Mouse (Mus musculus): ENCODE measurements around the gene Adpgk. TPM values are rescaled to one million over a fixed set of nuclear protein-coding genes. Genes with fewer than 3 reads are reported as not detected.

Adpgk gene
- total and polyA plus RNA-seq, 3 experiments, result 26.2 to 29.8 TPM; not detected in 1

DNA sequence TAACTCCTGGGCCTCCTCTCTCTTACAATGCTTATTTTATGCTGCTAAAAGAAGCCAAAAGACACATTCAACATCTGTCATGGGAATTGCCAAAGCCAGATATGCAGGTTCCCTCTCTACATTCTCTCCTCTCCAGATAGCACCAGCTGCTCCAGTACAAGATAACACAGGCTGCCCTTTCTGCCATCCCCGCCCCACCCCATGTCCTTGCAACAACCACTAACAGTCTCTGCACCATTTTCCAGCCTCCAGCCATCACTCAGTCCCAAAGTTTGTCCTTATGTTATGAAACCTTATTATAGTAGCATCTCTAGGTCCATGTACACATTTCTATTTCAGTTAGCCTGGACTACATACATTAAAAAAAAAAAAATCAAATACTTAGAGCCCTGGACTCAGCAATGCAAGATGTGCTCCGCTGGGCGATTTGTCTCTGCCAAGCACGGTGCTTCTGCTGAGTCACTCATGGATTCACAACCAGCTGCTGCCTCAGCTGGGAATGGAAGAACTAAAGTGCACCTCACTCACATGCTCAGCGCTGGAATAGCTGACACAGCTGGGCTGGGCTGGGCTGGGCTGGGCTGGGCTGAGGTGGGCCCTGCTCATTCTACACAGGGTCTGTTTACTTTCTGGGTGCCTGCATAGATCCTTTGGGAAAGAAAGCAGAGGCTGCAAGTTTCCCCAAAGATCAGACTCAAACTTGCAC, 36.5 kb upstream of the Adpgk start:
- no peaks in the 10 kb centered on the region for H3K79me2 ChIP-seq (ENCODE audit: control insufficient read depth, insufficient read depth, low read length, poor library complexity)
- no peak for DNase-seq (ENCODE audit: low read depth, low spot score)
- peaks cover 3 to 14% of the 10 kb centered on the region in 2 experiments for H3K27me3 ChIP-seq (ENCODE audit: control insufficient read depth in 1 of 2, insufficient read depth in 2 of 2, low read length in 2 of 2)
- no peak overlapping the region for H3K4me3 ChIP-seq (ENCODE audit: control insufficient read depth in 1 of 2, insufficient read depth in 1 of 2, low read depth in 2 of 2, low read length in 2 of 2)
- H3K36me3 ChIP-seq (ENCODE audit: control insufficient read depth in 1 of 2, insufficient read depth in 2 of 2, low read length in 2 of 2), result no peaks in the 10 kb centered on the region
- no peak overlapping the region for H3K27ac ChIP-seq (ENCODE audit: control insufficient read depth, low read depth, low read length)
- TF ChIP-seq MEF2A (IDR thresholded peaks at IDR 0.05; ENCODE audit: extremely low read depth, insufficient replicate concordance, low read depth, low read length, poor library complexity, severe bottlenecking) (no peak), POLR2AphosphoS2 (IDR thresholded peaks at IDR 0.05; ENCODE audit: low read length) (no peak), CHD1 (IDR thresholded peaks at IDR 0.05; ENCODE audit: low read depth, low read length) (no peak), KAT2A (conservative IDR thresholded peaks at IDR 0.05; ENCODE audit: low read depth, low read length) (no peak), ZMIZ1 (IDR thresholded peaks at IDR 0.05; ENCODE audit: low read depth, low read length) (no peak), CHD2 (IDR thresholded peaks at IDR 0.05; ENCODE audit: low read length) (no peak), USF2 (IDR thresholded peaks at IDR 0.05; ENCODE audit: borderline replicate concordance in 1 of 2, insufficient read depth in 1 of 2, low read depth in 1 of 2, low read length in 2 of 2) (no peak), TCF12 (IDR thresholded peaks at IDR 0.05; ENCODE audit: low read depth, low read length) (no peak), MAX (IDR thresholded peaks at IDR 0.05; ENCODE audit: low read length) (no peak), SIN3A (IDR thresholded peaks at IDR 0.05; ENCODE audit: low read length) (no peak), GABPA (IDR thresholded peaks at IDR 0.05; ENCODE audit: low read depth, low read length) (no peak), HCFC1 (IDR thresholded peaks at IDR 0.05; ENCODE audit: low read depth, low read length) (no peak)
- no peaks in the 10 kb centered on the region for H3K9me3 ChIP-seq (replicated peaks; ENCODE audit: insufficient read depth, low read length)
- no peaks in the 10 kb centered on the region for H3K4me1 ChIP-seq (ENCODE audit: control insufficient read depth in 1 of 2, insufficient read depth in 2 of 2, low read length in 2 of 2)
- H3K9ac ChIP-seq (ENCODE audit: control insufficient read depth, low read depth, low read length, poor library complexity, severe bottlenecking), result no peak overlapping the region

DNA sequence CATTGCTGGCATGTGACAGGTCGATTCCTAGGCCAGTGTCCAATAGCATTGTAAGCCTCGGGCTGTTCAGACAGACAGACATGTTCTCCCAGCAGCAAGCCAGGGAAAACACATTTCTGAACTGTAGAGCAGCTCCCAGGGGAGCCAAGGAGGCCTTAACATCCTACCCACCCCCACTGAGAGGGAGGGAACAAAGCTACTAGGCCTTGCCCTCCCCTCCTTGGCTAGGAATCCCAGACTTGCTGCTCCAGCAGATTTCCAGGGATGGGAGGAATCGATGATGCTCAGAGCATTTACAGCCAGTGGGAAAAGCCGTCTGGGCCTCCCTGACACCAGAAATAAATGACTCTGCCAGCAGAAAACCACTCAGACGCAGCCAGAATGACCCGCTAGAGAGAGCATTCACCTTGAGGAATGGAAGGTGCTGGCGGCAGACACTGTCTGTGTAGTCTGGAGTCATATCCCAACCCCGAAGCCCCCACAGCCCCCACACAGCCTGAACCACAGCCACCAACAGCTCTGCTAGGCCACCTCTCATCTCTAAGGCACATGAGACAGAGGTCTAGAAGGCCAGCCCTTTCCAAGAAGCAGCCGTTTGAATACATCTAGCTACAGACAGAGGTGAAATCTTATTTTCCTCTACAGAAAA, 31.4 kb upstream of the Adpgk start:
- H3K36me3 ChIP-seq (ENCODE audit: control insufficient read depth in 1 of 2, insufficient read depth in 2 of 2, low read length in 2 of 2), result no peaks in the 10 kb centered on the region
- H3K4me1 ChIP-seq (ENCODE audit: control insufficient read depth in 1 of 2, insufficient read depth in 2 of 2, low read length in 2 of 2), result no peaks in the 10 kb centered on the region
- no peak for DNase-seq (ENCODE audit: low read depth, low spot score)
- no peak overlapping the region for H3K4me3 ChIP-seq (ENCODE audit: control insufficient read depth in 1 of 2, insufficient read depth in 1 of 2, low read depth in 2 of 2, low read length in 2 of 2)
- no peaks in the 10 kb centered on the region for H3K79me2 ChIP-seq (ENCODE audit: control insufficient read depth, insufficient read depth, low read length, poor library complexity)
- TF ChIP-seq SIN3A (IDR thresholded peaks at IDR 0.05; ENCODE audit: low read length), result no peak
- TF ChIP-seq MAX (IDR thresholded peaks at IDR 0.05; ENCODE audit: low read length), result no peak
- TF ChIP-seq CHD1 (IDR thresholded peaks at IDR 0.05; ENCODE audit: low read depth, low read length), result no peak
- TF ChIP-seq MAFK (IDR thresholded peaks at IDR 0.05; ENCODE audit: borderline replicate concordance, low read depth, low read length), result no peak
- TF ChIP-seq ZNF384 (IDR thresholded peaks at IDR 0.05; ENCODE audit: low read depth, low read length), result no peak
- no peak for TF ChIP-seq POLR2AphosphoS2 (IDR thresholded peaks at IDR 0.05; ENCODE audit: low read length)
- peaks cover 6 to 17% of the 10 kb centered on the region in 2 experiments for H3K27me3 ChIP-seq (ENCODE audit: control insufficient read depth in 1 of 2, insufficient read depth in 2 of 2, low read length in 2 of 2)
- no peaks in the 10 kb centered on the region for H3K9me3 ChIP-seq (replicated peaks; ENCODE audit: insufficient read depth, low read length)
- H3K27ac ChIP-seq (ENCODE audit: control insufficient read depth, low read depth, low read length), result no peak overlapping the region
- H3K9ac ChIP-seq (ENCODE audit: control insufficient read depth, low read depth, low read length, poor library complexity, severe bottlenecking), result no peak overlapping the region
